Mouse (Mus musculus): Measurements from ENCODE around the gene Sytl1. TPM values are rescaled to one million over a fixed set of nuclear protein-coding genes. Genes with fewer than 3 reads are reported as not detected.

Sytl1 gene
- polyA plus RNA-seq (2012; rRNA removed): 1.3 TPM in 2 replicates

DNA sequence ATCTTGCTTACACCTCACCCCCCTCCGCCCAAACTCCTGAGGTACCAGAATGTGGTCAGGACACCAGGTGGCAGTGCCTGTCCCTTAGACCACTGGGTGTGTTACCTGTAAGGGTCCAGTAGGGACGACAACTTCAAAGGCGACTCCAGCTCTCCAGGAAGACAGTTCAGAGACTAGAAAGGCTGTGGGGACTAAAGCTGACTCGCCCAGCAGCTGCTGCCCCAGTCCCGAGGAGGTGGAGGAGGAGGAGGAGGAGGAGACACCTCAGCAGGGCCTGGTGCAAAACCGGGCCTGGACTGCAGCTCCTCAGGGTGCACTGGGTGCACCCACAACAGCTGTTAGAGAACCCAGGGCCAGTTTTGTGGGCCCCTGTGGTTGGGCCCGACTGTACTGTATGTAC lies at the start of gene Sytl1:
TSS of gene Sytl1 (minus strand) at position 232 of the 400 bp plus-strand sequence.

GRCm38 (mm10) chr4:133277104-133278026 lies 14.5 kb upstream of the Sytl1 start, which contains the start of gene Tmem222:
Gene Tmem222, minus strand, starts transcription at chr4:133277792.

GRCm38 (mm10) chr4:133240490-133240921 lies 22.4 kb downstream of the Sytl1 start, which contains the start of gene Map3k6:
Gene Map3k6, plus strand, starts transcription at chr4:133240818.

DNA sequence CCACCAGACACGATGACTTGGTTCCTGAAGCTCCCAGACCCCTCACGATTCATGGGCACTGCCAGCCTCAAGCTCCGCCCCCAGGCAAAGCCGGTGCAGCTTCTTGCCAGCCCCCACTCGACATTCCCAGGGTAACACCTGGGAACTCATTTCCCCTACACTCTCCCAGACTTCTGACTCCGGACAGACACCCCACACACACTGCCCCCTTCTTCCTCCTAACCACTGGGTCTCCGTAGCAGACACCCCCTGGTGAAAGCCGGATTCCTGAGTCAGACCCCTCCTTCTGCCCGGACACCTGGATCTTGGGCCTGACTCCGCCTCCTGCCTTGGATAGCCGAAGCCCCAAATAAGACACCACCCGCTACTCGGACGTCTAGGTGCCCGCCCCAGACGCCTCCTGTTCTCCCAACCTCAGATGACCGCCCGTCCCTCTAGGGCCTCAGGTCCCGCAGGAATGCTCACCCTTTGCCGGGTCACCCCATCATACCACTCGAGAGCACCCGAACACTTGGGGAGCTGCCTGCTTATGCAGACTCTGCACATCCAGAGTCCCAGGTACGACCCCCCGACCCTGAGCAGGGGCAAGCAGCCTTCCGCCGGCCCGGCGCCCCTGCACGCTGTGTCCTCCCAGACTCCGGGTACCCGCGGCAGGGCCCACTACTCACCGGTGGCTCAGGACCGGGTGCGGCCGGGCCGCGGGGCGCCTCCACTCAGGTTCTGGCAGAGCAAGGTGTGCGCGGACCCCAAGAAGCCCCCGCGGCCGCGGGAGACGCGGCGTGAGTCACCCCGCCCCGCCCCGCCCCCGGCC lies 51.0 kb downstream of the Sytl1 start, which contains the start of the genes Cd164l2 and Gpr3:
TSS of gene Cd164l2 (plus strand) at position 381 of the 811 bp plus-strand sequence.
TSS of gene Gpr3 (minus strand) at position 786 of the 811 bp plus-strand sequence.

Other genes starting within 250 kb of the Sytl1 start
- 10.2 and 12.4 TPM in 2 replicates for gene Wasf2, start 132.6 kb downstream of the Sytl1 start, polyA plus RNA-seq (2012; rRNA removed)
- gene Cd164l2, start 51.0 kb downstream of the Sytl1 start, polyA plus RNA-seq (2012; rRNA removed): 0.45 and 0.65 TPM in 2 replicates
- gene Gpr3, start 50.6 kb downstream of the Sytl1 start, polyA plus RNA-seq (2012; rRNA removed): not detected in 2 replicates
- 4.5 and 9.6 TPM in 2 replicates for gene Map3k6, start 22.3 kb downstream of the Sytl1 start, polyA plus RNA-seq (2012; rRNA removed)
- gene Tmem222, start 14.7 kb upstream of the Sytl1 start, polyA plus RNA-seq (2012; rRNA removed): 34.4 and 35.4 TPM in 2 replicates
- gene Wdtc1, start 90.4 kb upstream of the Sytl1 start, polyA plus RNA-seq (2012; rRNA removed): 6.7 and 7.2 TPM in 2 replicates
- gene Slc9a1, start 106.6 kb upstream of the Sytl1 start, polyA plus RNA-seq (2012; rRNA removed): 4.9 and 5.6 TPM in 2 replicates
- 0.06 and 0.08 TPM in 2 replicates for gene Tent5b, start 217.0 kb upstream of the Sytl1 start, polyA plus RNA-seq (2012; rRNA removed)
- gene Trnp1, start 235.4 kb upstream of the Sytl1 start, polyA plus RNA-seq (2012; rRNA removed): 0.17 and 0.52 TPM in 2 replicates

Measured in liver, embryonic 18 days (tissue).